Mouse (Mus musculus) heart, adult 2 months (tissue): ENCODE data around the gene Fyn.

Experiments
- CTCF ChIP-seq: fragments of 200-600 bp; IDR thresholded peaks from 2 replicates; pipeline ENCODE4 v1.8.1; 2022; ENCODE audit warnings: antibody characterized with exemption, mild to moderate bottlenecking, moderate library complexity
- EP300 ChIP-seq: fragments of 200-500 bp; IDR thresholded peaks from 2 replicates; pipeline ENCODE4 v1.6.1; 2011; ENCODE audit warnings: low read depth, low read length, control low read depth; ENCODE audit not compliant: insufficient read depth

DNA sequence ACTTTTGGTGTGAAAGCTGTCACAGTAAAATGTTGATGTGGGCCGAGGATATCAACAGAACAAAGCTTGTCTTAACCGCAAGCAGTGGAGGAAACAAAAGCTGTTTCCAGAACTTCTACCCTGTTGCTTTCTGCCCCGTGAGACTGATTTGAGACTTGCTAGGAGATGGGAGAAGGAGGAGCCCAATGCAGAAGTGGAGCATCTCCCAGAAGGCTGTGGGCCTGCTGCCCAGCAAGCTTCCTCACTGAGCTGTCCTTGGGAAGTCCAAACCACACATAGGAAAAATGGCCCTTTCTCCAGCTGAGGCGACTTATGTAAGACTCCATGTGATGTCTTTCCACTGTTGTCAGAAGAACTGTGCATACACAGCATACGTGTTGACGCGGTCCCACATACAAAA lies 101.7 kb downstream of the Fyn start:
- TF ChIP-seq EP300 (no peak), CTCF (no peak)
